Mouse (Mus musculus) liver, adult 2 months (tissue): ENCODE results near the gene Shoc2.

Source experiments
- CTCF ChIP-seq: fragments of 200-500 bp; IDR thresholded peaks from 2 replicates; pipeline ENCODE4 v1.5.1; 2011; ENCODE audit warnings: low read depth, low read length, control low read depth
- POLR2A ChIP-seq: fragments of 200-500 bp; IDR thresholded peaks from 2 replicates; pipeline ENCODE4 v1.6.1; 2011; ENCODE audit warnings: low read length, control low read depth; ENCODE audit not compliant: insufficient read depth; ENCODE audit errors: extremely low read depth

DNA sequence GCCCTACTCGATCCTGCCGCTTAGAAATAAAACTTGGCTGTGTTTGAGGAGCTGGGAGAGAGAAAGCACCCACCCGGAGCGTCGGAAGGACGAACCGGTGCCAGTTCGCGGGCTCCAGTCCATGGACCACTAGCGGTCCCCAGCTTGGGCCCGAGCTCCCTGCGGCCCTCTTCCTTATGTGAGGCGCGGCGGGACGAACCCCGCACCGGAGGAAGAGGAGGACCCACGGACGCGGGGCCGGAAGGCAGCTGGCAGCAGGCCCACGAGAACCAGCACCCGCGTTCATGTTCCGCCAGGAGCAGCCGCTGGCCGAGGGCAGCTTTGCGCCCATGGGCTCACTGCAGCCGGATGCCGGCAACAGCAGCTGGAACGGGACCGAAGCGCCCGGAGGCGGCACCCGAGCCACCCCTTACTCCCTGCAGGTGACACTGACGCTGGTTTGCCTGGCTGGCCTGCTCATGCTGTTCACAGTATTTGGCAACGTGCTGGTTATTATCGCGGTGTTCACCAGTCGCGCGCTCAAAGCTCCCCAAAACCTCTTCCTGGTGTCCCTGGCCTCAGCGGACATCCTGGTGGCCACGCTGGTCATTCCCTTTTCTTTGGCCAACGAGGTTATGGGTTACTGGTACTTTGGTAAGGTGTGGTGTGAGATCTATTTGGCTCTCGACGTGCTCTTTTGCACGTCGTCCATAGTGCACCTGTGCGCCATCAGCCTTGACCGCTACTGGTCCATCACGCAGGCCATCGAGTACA lies 102.0 kb downstream of the Shoc2 start:
- no peak for TF ChIP-seq POLR2A
- TF ChIP-seq CTCF: no peak
